Mouse (Mus musculus): ENCODE results near the gene Spc24. TPM values are rescaled to one million over a fixed set of nuclear protein-coding genes. Genes with fewer than 3 reads are reported as not detected.
"Not testable (repeated sequence)": the region's sequence is repeated elsewhere in the genome, so short reads cannot be mapped to it uniquely, and the experiment has no call there.

Gene Spc24
- total RNA-seq (2021): 1 to 10 TPM in 1 of 2 experiments, under 1 TPM in 1; 0.64 to 1.8 TPM
- long read RNA-seq, experiment 1, partial matches to known transcripts: 1 of 5 reads
- long read RNA-seq, experiment 1, other reads (novel, unspliced or antisense): 0 of 5 reads
- long read RNA-seq, experiment 2, transcript Spc24-201 (5 exons, 1,366 nt): major isoform, 6 of 6 reads
- long read RNA-seq, experiment 2, partial matches to known transcripts: 0 of 6 reads
- long read RNA-seq, experiment 2, other reads (novel, unspliced or antisense): 0 of 6 reads

GRCm38 (mm10) chr9:21760155-21761088, at the start of gene Spc24:
Gene Spc24 (minus strand): TSS chr9:21760303.
- intact Hi-C loops (cut with DNase I): no loop called here
- DNase-seq: peak; percentile 90 to 92

GRCm38 (mm10) chr9:21808561-21808960, 48.5 kb upstream of the Spc24 start:
- intact Hi-C loops (cut with DNase I): no loop called here
- no peak for DNase-seq

- intact Hi-C loops (cut with DNase I): no loop called here
- DNase-seq: no peak
These were observed 46.9 kb upstream of the Spc24 start for GRCm38 (mm10) chr9:21806976-21807375.

- intact Hi-C loops (cut with DNase I): no loop called here
- DNase-seq: no peak
These were observed 46.3 kb upstream of the Spc24 start for GRCm38 (mm10) chr9:21806363-21806762.

GRCm38 (mm10) chr9:21803986-21804644, 44.0 kb upstream of the Spc24 start:
- peak; percentile 84 for DNase-seq
- intact Hi-C loops (cut with DNase I): loop anchor here (1.0 to 5.0 kb wide), 3 partner anchors 53 to 202 kb away; no protein-coding TSS in a partner anchor

GRCm38 (mm10) chr9:21801591-21801990, 41.5 kb upstream of the Spc24 start:
- DNase-seq: no peak
- intact Hi-C loops (cut with DNase I): loop anchor here (5.0 kb wide), 2 partner anchors 104 to 199 kb away; no protein-coding TSS in a partner anchor

- intact Hi-C loops (cut with DNase I): loop anchor here (5.0 kb wide), 2 partner anchors 104 to 199 kb away; no protein-coding TSS in a partner anchor
- no peak for DNase-seq
These were observed 41.0 kb upstream of the Spc24 start for GRCm38 (mm10) chr9:21801121-21801520.

- intact Hi-C loops (cut with DNase I): no loop called here
- DNase-seq: no peak
These were observed 38.9 kb upstream of the Spc24 start for GRCm38 (mm10) chr9:21799010-21799350.

- DNase-seq: peak; percentile 87 to 92
- intact Hi-C loops (cut with DNase I): no loop called here
These were observed 38.4 kb upstream of the Spc24 start, which contains the start of gene Kank2 for GRCm38 (mm10) chr9:21798345-21799009. Gene Kank2 (minus strand): TSS chr9:21798744.

GRCm38 (mm10) chr9:21797921-21798344, 37.8 kb upstream of the Spc24 start:
- DNase-seq: peak; percentile 76 to 77
- intact Hi-C loops (cut with DNase I): no loop called here

GRCm38 (mm10) chr9:21796919-21797318, 36.8 kb upstream of the Spc24 start:
- intact Hi-C loops (cut with DNase I): no loop called here
- DNase-seq: no peak

GRCm38 (mm10) chr9:21796259-21796658, 36.2 kb upstream of the Spc24 start:
- DNase-seq: no peak
- intact Hi-C loops (cut with DNase I): no loop called here

- intact Hi-C loops (cut with DNase I): no loop called here
- DNase-seq: no peak
These were observed 35.5 kb upstream of the Spc24 start for GRCm38 (mm10) chr9:21795579-21795978.

GRCm38 (mm10) chr9:21794925-21795324, 34.8 kb upstream of the Spc24 start:
- no peak for DNase-seq
- intact Hi-C loops (cut with DNase I): no loop called here

GRCm38 (mm10) chr9:21794344-21794834, 34.3 kb upstream of the Spc24 start:
- DNase-seq: no peak
- intact Hi-C loops (cut with DNase I): no loop called here

GRCm38 (mm10) chr9:21793507-21793906, 33.4 kb upstream of the Spc24 start:
- intact Hi-C loops (cut with DNase I); DNase-seq: not testable (repeated sequence)

- intact Hi-C loops (cut with DNase I): no loop called here
- DNase-seq: peak; percentile 46 to 50
These were observed 32.5 kb upstream of the Spc24 start for GRCm38 (mm10) chr9:21792644-21793043.

GRCm38 (mm10) chr9:21791861-21792260, 31.8 kb upstream of the Spc24 start:
- intact Hi-C loops (cut with DNase I): no loop called here
- DNase-seq: peak; percentile 49 to 65

- intact Hi-C loops (cut with DNase I): no loop called here
- DNase-seq: no peak
These were observed 28.1 kb upstream of the Spc24 start for GRCm38 (mm10) chr9:21788234-21788633.

GRCm38 (mm10) chr9:21787654-21788053, 27.6 kb upstream of the Spc24 start:
- intact Hi-C loops (cut with DNase I): no loop called here
- DNase-seq: no peak

Data from gastrocnemius, postnatal 36 days (tissue).